Mouse (Mus musculus) liver, embryonic 16.5 days (tissue): ENCODE data around the gene Ccdc12. TPM values are rescaled to one million over a fixed set of nuclear protein-coding genes. Genes with fewer than 3 reads are reported as not detected.
A peak's percentile ranks its signal among the peaks of the same experiment; 100 is the strongest.

ENCODE experiments used
- ATAC-seq: fragments of 200-750 bp; cut with Nextera tagmentation; 2 replicates; pipeline ENCODE4 v1.8.0; 2017; ENCODE audit warnings: low read depth, mild to moderate bottlenecking, moderate number of reproducible peaks, moderate library complexity
- H3K27ac ChIP-seq: fragments of 300-500 bp; sonication (generic); 2 replicates; pipeline ENCODE4 v1.5.1; 2014; ENCODE audit warnings: mild to moderate bottlenecking, low read length
- H3K27me3 ChIP-seq: fragments of 300-500 bp; sonication (generic); 2 replicates; pipeline ENCODE4 v1.6.1; 2014; ENCODE audit warnings: low read depth, low read length, mixed read lengths; ENCODE audit not compliant: control insufficient read depth, insufficient read depth
- H3K36me3 ChIP-seq: fragments of 300-500 bp; sonication (generic); 2 replicates; pipeline ENCODE4 v1.6.1; 2014; ENCODE audit warnings: mild to moderate bottlenecking; ENCODE audit not compliant: control insufficient read depth, insufficient read depth
- H3K4me1 ChIP-seq: fragments of 300-500 bp; sonication (generic); 2 replicates; pipeline ENCODE4 v1.6.1; 2014; ENCODE audit warnings: low read depth, low read length, mixed read lengths; ENCODE audit not compliant: control insufficient read depth
- H3K4me2 ChIP-seq: fragments of 300-500 bp; sonication (generic); 2 replicates; pipeline ENCODE4 v1.6.1; 2014; ENCODE audit warnings: low read depth, low read length, mixed read lengths
- H3K4me3 ChIP-seq: fragments of 300-500 bp; sonication (generic); 2 replicates; pipeline ENCODE4 v1.5.1; 2014; ENCODE audit warnings: low read depth, mild to moderate bottlenecking, low read length
- H3K9ac ChIP-seq: fragments of 300-500 bp; sonication (generic); 2 replicates; pipeline ENCODE4 v1.6.1; 2014; ENCODE audit warnings: low read depth, low read length
- H3K9me3 ChIP-seq: fragments of 300-500 bp; sonication (generic); replicated peaks from 2 replicates; pipeline ENCODE4 v1.6.1; 2016; ENCODE audit warnings: low read length; ENCODE audit not compliant: control insufficient read depth
- WGBS: fragments of 180-500 bp; shearing (Covaris S2); extraction: QIAGEN DNeasy Blood & Tissue Kit; methylation state at CpG from one replicate; pipeline ENCODE4 v1.1.7; 2014; ENCODE audit not compliant: insufficient replicate concordance; 5-methylcytosine and 5-hydroxymethylcytosine counted together
- polyA plus RNA-seq: library from polyadenylated mRNA; unstranded; fragments of >200 nt; fragmentation: Nextera tagmentation; extraction: Ambion mirVana; gene quantifications from 2 replicates; pipeline ENCODE4 v1.2.1, GENCODE M21; 2015

The Ccdc12 gene
- polyA plus RNA-seq, 1 experiment from 2014 or later = 59.5 TPM

GRCm38 (mm10) chr9:110716775-110717174 is 60.5 kb downstream of the Ccdc12 start:
- Histone ChIP-seq H3K4me3 (no peak overlapping the region), H3K36me3 (no peaks in the 10 kb centered on the region), H3K4me1 (no peaks in the 10 kb centered on the region), H3K9ac (no peak overlapping the region), H3K27me3 (no peaks in the 10 kb centered on the region), H3K9me3 (no peaks in the 10 kb centered on the region), H3K27ac (no peak overlapping the region), H3K4me2 (no peak overlapping the region)
- peak; percentile 47; the same call in 1 of the 2 replicates for ATAC-seq
- 27% methylated on average over 4 of the region's 4 CpGs for WGBS

DNA sequence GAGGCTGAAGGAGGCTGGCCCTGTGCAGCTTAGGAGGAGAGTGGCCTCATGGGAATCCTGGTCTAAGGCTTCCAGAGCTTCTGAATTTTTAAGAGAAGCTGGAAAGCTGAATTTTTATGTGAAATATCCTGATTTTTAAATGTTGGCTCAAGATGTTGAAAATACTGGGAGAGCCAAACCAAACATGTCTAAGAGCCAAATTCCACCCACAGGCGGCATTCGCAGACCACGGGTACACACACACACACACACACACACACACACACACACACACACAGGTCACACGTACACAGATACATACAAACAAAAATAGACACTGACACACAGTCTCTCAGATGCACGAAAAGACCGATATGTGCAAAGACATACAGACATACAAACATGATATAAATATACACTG is 61.8 kb downstream of the Ccdc12 start:
- ATAC-seq = no peak
- no peaks in the 10 kb centered on the region for H3K4me1 ChIP-seq
- no peak overlapping the region for H3K4me2 ChIP-seq
- no peak overlapping the region for H3K4me3 ChIP-seq
- H3K36me3 ChIP-seq = no peaks in the 10 kb centered on the region
- no peaks in the 10 kb centered on the region for H3K9me3 ChIP-seq
- no peak overlapping the region for H3K27ac ChIP-seq
- 84% methylated on average over 6 of the region's 6 CpGs for WGBS
- no peaks in the 10 kb centered on the region for H3K27me3 ChIP-seq
- H3K9ac ChIP-seq = no peak overlapping the region

- Histone ChIP-seq H3K9ac (no peak overlapping the region), H3K27ac (no peak overlapping the region), H3K4me3 (no peak overlapping the region), H3K27me3 (no peaks in the 10 kb centered on the region), H3K9me3 (no peaks in the 10 kb centered on the region), H3K36me3 (no peaks in the 10 kb centered on the region), H3K4me2 (no peak overlapping the region), H3K4me1 (no peaks in the 10 kb centered on the region)
- ATAC-seq = no peak
- WGBS = 70% methylated on average over 3 of the region's 3 CpGs
Measured at GRCm38 (mm10) chr9:110718810-110719209, 62.5 kb downstream of the Ccdc12 start.

DNA sequence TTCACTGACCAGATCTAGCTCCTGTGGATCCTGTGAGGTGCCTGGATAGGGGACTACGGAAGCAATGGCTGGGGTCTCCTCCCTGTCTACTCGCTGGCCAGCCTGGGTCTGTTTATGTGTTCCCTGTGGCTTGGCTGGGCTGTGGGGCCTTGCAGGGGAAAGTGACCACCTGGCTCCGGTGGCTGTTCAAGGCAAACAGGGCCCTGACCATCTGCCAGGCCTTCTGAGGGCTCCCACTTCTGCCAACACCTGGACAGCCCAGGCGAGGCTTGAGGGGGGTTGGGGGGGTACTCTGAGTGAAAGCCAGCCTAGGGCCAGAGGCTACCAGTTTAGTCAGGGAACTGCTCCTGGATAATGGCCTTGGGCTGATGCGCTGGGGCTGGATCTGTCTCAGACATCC is 63.7 kb downstream of the Ccdc12 start:
- WGBS = 57% methylated on average over 5 of the region's 5 CpGs
- Histone ChIP-seq H3K36me3 (no peaks in the 10 kb centered on the region), H3K4me1 (no peaks in the 10 kb centered on the region), H3K27ac (no peak overlapping the region), H3K4me3 (no peak overlapping the region), H3K9me3 (no peaks in the 10 kb centered on the region), H3K9ac (no peak overlapping the region), H3K27me3 (no peaks in the 10 kb centered on the region), H3K4me2 (no peak overlapping the region)
- no peak for ATAC-seq

DNA sequence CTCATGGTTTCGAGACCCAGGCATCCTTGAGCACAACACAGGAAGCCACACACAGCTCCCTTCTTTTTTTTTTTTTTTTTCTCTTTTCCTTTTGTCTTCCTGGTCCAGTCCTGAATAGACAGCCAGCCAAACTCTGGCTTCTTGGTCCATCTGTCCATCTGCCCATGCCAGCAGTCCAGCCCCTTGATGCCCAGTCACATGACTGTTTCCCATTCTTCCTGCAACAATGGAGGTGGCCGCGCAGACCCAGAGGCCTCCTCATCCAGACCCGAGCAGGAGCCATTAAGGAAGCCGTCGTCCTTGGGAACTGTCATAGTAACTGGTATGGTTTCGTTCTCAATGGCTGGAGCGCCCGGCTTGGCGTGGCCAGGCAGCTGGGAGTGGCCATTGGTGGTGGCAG is 65.8 kb downstream of the Ccdc12 start:
- H3K4me1 ChIP-seq = no peaks in the 10 kb centered on the region
- no peak overlapping the region for H3K4me3 ChIP-seq
- no peak overlapping the region for H3K9ac ChIP-seq
- 75% methylated on average over 10 of the region's 10 CpGs for WGBS
- no peak overlapping the region for H3K27ac ChIP-seq
- ATAC-seq = no peak
- no peaks in the 10 kb centered on the region for H3K36me3 ChIP-seq
- peaks cover 9% of the 10 kb centered on the region for H3K27me3 ChIP-seq
- no peak overlapping the region for H3K4me2 ChIP-seq
- H3K9me3 ChIP-seq = no peaks in the 10 kb centered on the region

- peaks cover 18% of the 10 kb centered on the region for H3K27me3 ChIP-seq
- H3K4me2 ChIP-seq = no peak overlapping the region
- H3K4me1 ChIP-seq = no peaks in the 10 kb centered on the region
- H3K27ac ChIP-seq = no peak overlapping the region
- H3K9ac ChIP-seq = no peak overlapping the region
- H3K9me3 ChIP-seq = no peaks in the 10 kb centered on the region
- no peaks in the 10 kb centered on the region for H3K36me3 ChIP-seq
- ATAC-seq = no peak
- no peak overlapping the region for H3K4me3 ChIP-seq
- WGBS = 27% methylated on average over 9 of the region's 9 CpGs
Measured at GRCm38 (mm10) chr9:110725721-110726135, 69.4 kb downstream of the Ccdc12 start.

DNA sequence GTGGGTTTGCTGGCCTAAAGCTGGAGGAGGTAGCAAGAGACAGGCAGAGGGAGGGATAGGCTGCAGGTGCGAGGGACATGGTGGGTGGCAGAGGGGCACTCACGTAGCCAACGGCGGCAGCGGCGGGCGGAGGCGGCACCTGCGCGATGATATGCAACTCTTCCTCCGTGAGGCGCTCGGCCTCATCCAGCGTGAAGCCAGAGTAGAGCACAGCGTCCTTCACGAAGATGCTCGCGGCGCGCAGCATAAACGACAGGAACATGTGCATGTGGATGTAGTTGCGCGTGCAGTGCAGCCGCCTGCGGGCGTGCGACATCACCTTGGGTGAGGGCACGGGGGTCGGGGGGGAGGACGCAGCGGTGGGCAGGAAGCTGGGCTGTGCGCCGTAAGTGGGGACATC is 70.6 kb downstream of the Ccdc12 start:
- Histone ChIP-seq H3K27me3 (peaks cover 18% of the 10 kb centered on the region), H3K9ac (no peak overlapping the region), H3K27ac (no peak overlapping the region), H3K36me3 (no peaks in the 10 kb centered on the region), H3K9me3 (no peaks in the 10 kb centered on the region), H3K4me1 (no peaks in the 10 kb centered on the region), H3K4me2 (no peak overlapping the region), H3K4me3 (no peak overlapping the region)
- 22% methylated on average over 32 of the region's 33 CpGs for WGBS
- no peak for ATAC-seq

DNA sequence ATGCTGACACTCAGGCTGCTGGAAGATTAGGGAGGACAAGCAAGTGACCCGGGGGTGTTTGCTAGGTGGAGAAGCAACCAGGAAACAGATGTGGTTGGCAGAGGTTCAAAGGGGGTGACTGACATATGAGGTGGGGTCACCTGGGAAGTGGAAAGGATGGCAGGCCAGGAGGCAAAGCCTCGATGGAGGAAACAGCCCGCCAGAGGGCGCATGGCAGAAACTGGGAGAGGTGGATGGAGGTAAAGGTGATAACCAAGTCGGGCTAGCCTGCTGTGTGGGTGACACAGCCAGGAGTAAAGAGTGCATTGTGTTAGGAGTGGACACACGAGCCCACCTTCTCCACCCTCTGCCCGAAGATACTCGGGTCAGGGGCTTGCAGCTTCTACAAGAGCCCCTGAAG is 73.5 kb downstream of the Ccdc12 start:
- Histone ChIP-seq H3K4me1 (peaks cover 12% of the 10 kb centered on the region), H3K36me3 (no peaks in the 10 kb centered on the region), H3K27ac (no peak overlapping the region), H3K9me3 (no peaks in the 10 kb centered on the region), H3K9ac (no peak overlapping the region), H3K4me3 (no peak overlapping the region), H3K4me2 (no peak overlapping the region), H3K27me3 (peaks cover 27% of the 10 kb centered on the region)
- no peak for ATAC-seq
- 13% methylated on average over 8 of the region's 8 CpGs for WGBS

GRCm38 (mm10) chr9:110731859-110732258 is 75.6 kb downstream of the Ccdc12 start:
- Histone ChIP-seq H3K27ac (no peak overlapping the region), H3K9ac (no peak overlapping the region), H3K4me1 (peaks cover 12% of the 10 kb centered on the region), H3K36me3 (no peaks in the 10 kb centered on the region), H3K4me3 (no peak overlapping the region), H3K4me2 (no peak overlapping the region; the same call in 1 of the 2 replicates), H3K27me3 (peaks cover 19% of the 10 kb centered on the region), H3K9me3 (no peaks in the 10 kb centered on the region)
- WGBS = 55% methylated on average over 4 of the region's 4 CpGs
- ATAC-seq = no peak
